Mouse (Mus musculus): Measurements from ENCODE around the gene Tdrd7.

- TF ChIP-seq CTCF (IDR thresholded peaks at IDR 0.05) (no peak), EP300 (IDR thresholded peaks at IDR 0.05) (no peak)
Observed at GRCm38 (mm10) chr4:46080261-46080660, 115.1 kb downstream of the Tdrd7 start.

Measured in lung, postnatal 0 days (tissue).